Mouse (Mus musculus) macrophage (primary cell): ENCODE data around the gene Gm20662. TPM values are rescaled to one million over a fixed set of nuclear protein-coding genes. Genes with fewer than 3 reads are reported as not detected.

Source experiments
- H3K27ac ChIP-seq: fragments of 350-480 bp; formaldehyde crosslinking; 2 replicates; pipeline ENCODE4 v1.9.0; 2021
- H3K36me3 ChIP-seq: fragments of 350-480 bp; formaldehyde crosslinking; 2 replicates; pipeline ENCODE4 v1.9.0; 2021; ENCODE audit errors: inconsistent target
- H3K4me3 ChIP-seq: fragments of 350-480 bp; formaldehyde crosslinking; 2 replicates; pipeline ENCODE4 v1.9.0; 2021; ENCODE audit errors: inconsistent target
- H3K79me2 ChIP-seq: fragments of 350-480 bp; formaldehyde crosslinking; 2 replicates; pipeline ENCODE4 v1.9.0; 2021; ENCODE audit errors: inconsistent target
- WGBS: methylation state at CpG from one replicate; pipeline ENCODE4 v1.1.7; 2026; ENCODE audit warnings: inconsistent platforms; ENCODE audit not compliant: missing documents; 5-methylcytosine and 5-hydroxymethylcytosine counted together
- polyA plus RNA-seq: library from polyadenylated mRNA; stranded (reverse); fragments of 250-400 nt; gene quantifications from 3 replicates; pipeline ENCODE4 v1.2.4, GENCODE M21; 2018; ENCODE audit warnings: inconsistent platforms

The Gm20662 gene
- polyA plus RNA-seq, 1 experiment from 2014 or later = 1.0 TPM

- 92% methylated on average over 12 of the region's 12 CpGs for WGBS
- Histone ChIP-seq H3K4me3 (no peak overlapping the region), H3K27ac (no peak overlapping the region), H3K36me3 (peaks cover 43% of the 10 kb centered on the region; the same call in 1 of the 2 replicates), H3K79me2 (no peaks in the 10 kb centered on the region)
These were observed 67.2 kb downstream of the Gm20662 start for GRCm38 (mm10) chr9:108063361-108063760.

- peaks cover 27% of the 10 kb centered on the region; the same call in 1 of the 2 replicates for H3K36me3 ChIP-seq
- no peaks in the 10 kb centered on the region for H3K79me2 ChIP-seq
- WGBS = 70% methylated on average over 5 of the region's 5 CpGs
- no peak overlapping the region for H3K27ac ChIP-seq
- no peak overlapping the region for H3K4me3 ChIP-seq
These were observed 69.4 kb downstream of the Gm20662 start for GRCm38 (mm10) chr9:108065491-108066011.

GRCm38 (mm10) chr9:108067199-108067598, 71.0 kb downstream of the Gm20662 start:
- Histone ChIP-seq H3K27ac (no peak overlapping the region), H3K4me3 (no peak overlapping the region), H3K36me3 (peaks cover 34% of the 10 kb centered on the region; the same call in 1 of the 2 replicates), H3K79me2 (no peaks in the 10 kb centered on the region)
- WGBS = 87% methylated on average over 6 of the region's 7 CpGs

GRCm38 (mm10) chr9:108067900-108068299, 71.8 kb downstream of the Gm20662 start:
- 32% methylated on average over 8 of the region's 8 CpGs for WGBS
- Histone ChIP-seq H3K79me2 (no peaks in the 10 kb centered on the region), H3K36me3 (peaks cover 28% of the 10 kb centered on the region; the same call in 1 of the 2 replicates), H3K27ac (no peak overlapping the region), H3K4me3 (no peak overlapping the region)

GRCm38 (mm10) chr9:108069007-108069406, 72.9 kb downstream of the Gm20662 start:
- no peak overlapping the region for H3K4me3 ChIP-seq
- H3K36me3 ChIP-seq = peaks cover 20% of the 10 kb centered on the region; the same call in 1 of the 2 replicates
- 94% methylated on average over 9 of the region's 9 CpGs for WGBS
- H3K27ac ChIP-seq = no peak overlapping the region
- H3K79me2 ChIP-seq = no peaks in the 10 kb centered on the region

GRCm38 (mm10) chr9:108069529-108069928, 73.4 kb downstream of the Gm20662 start:
- 95% methylated on average over 7 of the region's 7 CpGs for WGBS

GRCm38 (mm10) chr9:108071801-108072200, 75.7 kb downstream of the Gm20662 start:
- Histone ChIP-seq H3K27ac (no peak overlapping the region), H3K4me3 (no peak overlapping the region), H3K79me2 (no peaks in the 10 kb centered on the region), H3K36me3 (peaks cover 13% of the 10 kb centered on the region; the same call in 1 of the 2 replicates)
- WGBS = 95% methylated on average over 4 of the region's 4 CpGs

More at GRCm38 (mm10) chr9:108069529-108069928, 73.4 kb downstream of the Gm20662 start:
- Histone ChIP-seq H3K36me3 (peaks cover 14% of the 10 kb centered on the region; the same call in 1 of the 2 replicates), H3K79me2 (no peaks in the 10 kb centered on the region), H3K27ac (no peak overlapping the region), H3K4me3 (no peak overlapping the region)

- Histone ChIP-seq H3K4me3 (no peak overlapping the region), H3K79me2 (no peaks in the 10 kb centered on the region), H3K27ac (no peak overlapping the region), H3K36me3 (peaks cover 13% of the 10 kb centered on the region; the same call in 1 of the 2 replicates)
- 93% methylated on average over 9 of the region's 9 CpGs for WGBS
These were observed 76.4 kb downstream of the Gm20662 start for GRCm38 (mm10) chr9:108072481-108072924.

- no peak overlapping the region for H3K4me3 ChIP-seq
- peaks cover 13% of the 10 kb centered on the region; the same call in 1 of the 2 replicates for H3K36me3 ChIP-seq
- WGBS = 91% methylated on average over 7 of the region's 7 CpGs
- peaks cover 4% of the 10 kb centered on the region; the same call in 1 of the 2 replicates for H3K79me2 ChIP-seq
- no peak overlapping the region for H3K27ac ChIP-seq
These were observed 77.2 kb downstream of the Gm20662 start for GRCm38 (mm10) chr9:108073141-108073930.

- WGBS = 79% methylated on average over 4 of the region's 5 CpGs
- no peak within 1 kb of the TSS for H3K27ac ChIP-seq
- peaks cover 9% of the 10 kb centered on the region; the same call in 1 of the 2 replicates for H3K79me2 ChIP-seq
- peak within 1 kb of the TSS; percentile 89; the same call in 1 of the 2 replicates for H3K4me3 ChIP-seq
- peaks cover 11% of the 10 kb centered on the region for H3K36me3 ChIP-seq
These were observed 84.0 kb downstream of the Gm20662 start, which contains the start of gene Mst1 for GRCm38 (mm10) chr9:108080168-108080567. Gene Mst1, plus strand, starts transcription at chr9:108080436.

- no peak overlapping the region for H3K4me3 ChIP-seq
- 15% methylated on average over 18 of the region's 19 CpGs for WGBS
- peaks cover 34% of the 10 kb centered on the region for H3K36me3 ChIP-seq
- peaks cover 9% of the 10 kb centered on the region; the same call in 1 of the 2 replicates for H3K79me2 ChIP-seq
- no peak overlapping the region for H3K27ac ChIP-seq
These were observed 86.4 kb downstream of the Gm20662 start for GRCm38 (mm10) chr9:108082549-108082948.

GRCm38 (mm10) chr9:108082988-108083431, 86.9 kb downstream of the Gm20662 start, which contains the start of gene Rnf123:
Gene Rnf123, minus strand, starts transcription at chr9:108083346.
- Histone ChIP-seq H3K79me2 (peaks cover 9% of the 10 kb centered on the region; the same call in 1 of the 2 replicates), H3K4me3 (no peak within 1 kb of the TSS), H3K36me3 (peaks cover 39% of the 10 kb centered on the region), H3K27ac (no peak within 1 kb of the TSS)
- WGBS = 15% methylated on average over 12 of the region's 12 CpGs

- peaks cover 44% of the 10 kb centered on the region for H3K36me3 ChIP-seq
- H3K79me2 ChIP-seq = peaks cover 4% of the 10 kb centered on the region; the same call in 1 of the 2 replicates
- H3K4me3 ChIP-seq = no peak overlapping the region
- WGBS = 96% methylated on average over 6 of the region's 6 CpGs
- H3K27ac ChIP-seq = no peak overlapping the region
These were observed 87.4 kb downstream of the Gm20662 start for GRCm38 (mm10) chr9:108083561-108083960.

- Histone ChIP-seq H3K79me2 (no peaks in the 10 kb centered on the region), H3K36me3 (peaks cover 61% of the 10 kb centered on the region), H3K4me3 (no peak overlapping the region), H3K27ac (no peak overlapping the region)
- 100% methylated on average over 4 of the region's 4 CpGs for WGBS
These were observed 89.1 kb downstream of the Gm20662 start for GRCm38 (mm10) chr9:108085261-108085660.
